Mouse (Mus musculus): ENCODE measurements at regions not wholly inside any gene's neighbourhood (a gene's known extent, or its start where the extent isn't known, plus 50 kb on each side); places are given as distances from the start of the nearest gene placed in this dataset.

DNA sequence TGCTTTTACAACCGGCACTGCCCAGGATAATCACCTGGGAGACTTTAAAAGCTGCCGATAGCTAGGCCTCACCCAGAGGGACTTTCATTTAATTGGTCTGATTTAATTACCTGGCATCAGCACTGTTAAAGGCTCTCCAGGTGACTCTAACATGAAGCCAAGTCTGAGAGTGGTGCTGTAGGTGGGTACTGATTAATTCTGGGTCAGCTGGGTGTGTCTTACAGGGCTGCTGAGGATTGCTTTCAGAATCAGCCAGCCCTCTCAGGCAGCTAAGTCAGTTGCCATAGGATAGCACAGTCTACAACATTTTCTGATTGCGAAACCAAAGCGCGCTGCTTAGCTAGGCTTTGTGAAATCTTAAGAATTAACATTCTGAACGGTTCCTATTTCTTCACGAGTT is 478.9 kb upstream of the Fat1 start:
- no peak overlapping the region for H3ac ChIP-seq (ENCODE audit: control insufficient read depth, insufficient read length)
- TF ChIP-seq CEBPB (IDR thresholded peaks at IDR 0.05; ENCODE audit: insufficient read depth, poor library complexity, severe bottlenecking) = peak; percentile 48; the same call in 1 of the 2 replicates
- TF ChIP-seq SRF (IDR thresholded peaks at IDR 0.05; ENCODE audit: control insufficient read depth, insufficient read length, low read depth) = no peak
- H3K27me3 ChIP-seq (ENCODE audit: control insufficient read depth, insufficient read depth, insufficient read length) = no peaks in the 10 kb centered on the region
- H3K79me2 ChIP-seq (ENCODE audit: control insufficient read depth, insufficient read depth) = no peaks in the 10 kb centered on the region
- H3K4me2 ChIP-seq (ENCODE audit: low read depth) = no peak overlapping the region
- no peak overlapping the region for H3K4me3 ChIP-seq
- no peaks in the 10 kb centered on the region for H3K36me3 ChIP-seq (ENCODE audit: control insufficient read depth, insufficient read depth)

DNA sequence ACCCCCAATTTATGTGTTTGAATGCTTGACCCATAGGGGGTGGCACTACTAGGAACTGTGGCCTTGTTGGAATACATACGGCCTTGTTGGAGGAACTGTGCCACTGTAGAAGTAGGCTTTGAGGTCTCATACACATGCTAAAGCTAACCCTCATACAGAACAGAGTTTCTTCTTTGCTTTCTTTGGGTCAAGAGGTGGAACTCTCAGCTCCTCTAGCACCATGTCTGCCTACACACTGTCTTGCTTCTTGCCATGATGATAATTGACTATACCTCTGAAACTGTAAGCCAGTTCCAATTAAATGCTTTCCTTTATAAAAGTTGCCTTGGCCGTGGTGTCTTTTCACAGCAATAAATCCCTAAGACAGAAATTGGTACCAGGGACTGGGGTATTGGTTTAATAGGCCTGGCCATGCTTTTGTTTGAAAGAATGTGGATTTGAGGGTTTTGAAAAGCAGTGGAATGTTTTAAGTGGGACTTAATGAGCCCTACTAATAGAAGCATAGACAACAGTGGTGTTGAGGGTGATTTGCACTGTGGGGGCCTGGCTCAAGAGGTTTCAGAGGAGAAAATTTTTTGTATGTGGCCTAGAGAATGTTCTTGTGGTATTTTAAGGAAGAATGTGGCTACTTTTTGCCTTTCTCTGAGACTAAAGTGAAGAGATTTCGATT is 468.7 kb upstream of the Fat1 start:
- TF ChIP-seq POLR2AphosphoS2 (IDR thresholded peaks at IDR 0.05; ENCODE audit: insufficient read length, low read depth) = no peak
- no peak for TF ChIP-seq CEBPB (IDR thresholded peaks at IDR 0.05; ENCODE audit: insufficient read depth, poor library complexity, severe bottlenecking)
- no peak for TF ChIP-seq REST (IDR thresholded peaks at IDR 0.05; ENCODE audit: insufficient read depth, insufficient read length)
- no peak for TF ChIP-seq MYOG (IDR thresholded peaks at IDR 0.05; ENCODE audit: control insufficient read depth in 1 of 3, insufficient read depth in 1 of 3, insufficient read length in 2 of 3, low read depth in 2 of 3)
- TF ChIP-seq TCF12 (IDR thresholded peaks at IDR 0.05; ENCODE audit: insufficient read depth, poor library complexity, severe bottlenecking) = no peak
- TF ChIP-seq MAX (IDR thresholded peaks at IDR 0.05; ENCODE audit: low read depth) = no peak
- no peak for TF ChIP-seq SRF (IDR thresholded peaks at IDR 0.05; ENCODE audit: control insufficient read depth, insufficient read length, low read depth)
- no peak for TF ChIP-seq E2F4 (IDR thresholded peaks at IDR 0.05; ENCODE audit: insufficient read depth)
- TF ChIP-seq POLR2A (IDR thresholded peaks at IDR 0.05; ENCODE audit: insufficient read length, low read depth) = no peak
- TF ChIP-seq USF1 (IDR thresholded peaks at IDR 0.05; ENCODE audit: low read depth) = no peak
- no peak for TF ChIP-seq TCF3 (IDR thresholded peaks at IDR 0.05; ENCODE audit: insufficient read length, low read depth)
- no peak for TF ChIP-seq MYOD1 (IDR thresholded peaks at IDR 0.05; ENCODE audit: control insufficient read depth in 1 of 3, insufficient read length in 2 of 3, low read depth in 2 of 3)
- Histone ChIP-seq H3K27me3 (ENCODE audit: control insufficient read depth, insufficient read depth, insufficient read length) (no peaks in the 10 kb centered on the region), H3K36me3 (ENCODE audit: control insufficient read depth, insufficient read depth) (no peaks in the 10 kb centered on the region), H3K4me2 (ENCODE audit: low read depth) (no peak overlapping the region), H3ac (ENCODE audit: control insufficient read depth, insufficient read length) (no peak overlapping the region), H3K79me2 (ENCODE audit: control insufficient read depth, insufficient read depth) (no peaks in the 10 kb centered on the region), H3K4me3 (no peak overlapping the region)

DNA sequence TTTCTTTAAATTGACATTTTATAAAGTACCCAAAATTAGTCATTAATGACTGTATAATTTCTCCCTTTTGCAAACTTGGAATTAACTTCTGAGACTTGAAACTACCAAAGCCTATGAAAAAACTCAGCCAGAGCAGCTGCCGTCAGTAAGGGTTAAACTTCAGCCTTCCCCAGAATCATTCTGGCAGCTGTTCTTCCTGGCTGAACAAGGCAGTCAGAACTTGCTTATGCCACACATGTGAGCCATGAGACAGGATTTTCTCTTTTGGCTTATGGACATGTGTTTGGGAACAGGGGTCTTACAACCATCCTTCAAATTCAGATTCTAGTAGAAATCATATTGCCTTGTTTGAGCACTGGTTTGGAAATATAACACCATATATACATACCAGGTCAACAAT is 422.4 kb upstream of the Fat1 start:
- Histone ChIP-seq H3ac (ENCODE audit: control insufficient read depth, insufficient read length) (no peak overlapping the region), H3K27me3 (ENCODE audit: control insufficient read depth, insufficient read depth, insufficient read length) (no peaks in the 10 kb centered on the region), H3K36me3 (ENCODE audit: control insufficient read depth, insufficient read depth) (no peaks in the 10 kb centered on the region), H3K4me2 (ENCODE audit: low read depth) (no peak overlapping the region), H3K79me2 (ENCODE audit: control insufficient read depth, insufficient read depth) (no peaks in the 10 kb centered on the region), H3K4me3 (no peak overlapping the region)
- peak in 1 of 3 experiments; percentile 13 for TF ChIP-seq MYOD1 (IDR thresholded peaks at IDR 0.05; ENCODE audit: control insufficient read depth in 1 of 3, insufficient read length in 2 of 3, low read depth in 2 of 3)
- no peak for TF ChIP-seq CEBPB (IDR thresholded peaks at IDR 0.05; ENCODE audit: insufficient read depth, poor library complexity, severe bottlenecking)

GRCm38 (mm10) chr8:44525915-44526314 is 409.3 kb upstream of the Fat1 start:
- no peaks in the 10 kb centered on the region for H3K79me2 ChIP-seq (ENCODE audit: control insufficient read depth, insufficient read depth)
- TF ChIP-seq USF1 (IDR thresholded peaks at IDR 0.05; ENCODE audit: low read depth) (no peak), E2F4 (IDR thresholded peaks at IDR 0.05; ENCODE audit: insufficient read depth) (no peak), POLR2AphosphoS2 (IDR thresholded peaks at IDR 0.05; ENCODE audit: insufficient read length, low read depth) (no peak), TCF12 (IDR thresholded peaks at IDR 0.05; ENCODE audit: insufficient read depth, poor library complexity, severe bottlenecking) (no peak), SRF (IDR thresholded peaks at IDR 0.05; ENCODE audit: control insufficient read depth, insufficient read length, low read depth) (no peak), MYOD1 (IDR thresholded peaks at IDR 0.05; ENCODE audit: control insufficient read depth in 1 of 3, insufficient read length in 2 of 3, low read depth in 2 of 3) (no peak), REST (IDR thresholded peaks at IDR 0.05; ENCODE audit: insufficient read depth, insufficient read length) (no peak), TCF3 (IDR thresholded peaks at IDR 0.05; ENCODE audit: insufficient read length, low read depth) (no peak), CEBPB (IDR thresholded peaks at IDR 0.05; ENCODE audit: insufficient read depth, poor library complexity, severe bottlenecking) (no peak), MAX (IDR thresholded peaks at IDR 0.05; ENCODE audit: low read depth) (no peak), MYOG (IDR thresholded peaks at IDR 0.05; ENCODE audit: control insufficient read depth in 1 of 3, insufficient read depth in 1 of 3, insufficient read length in 2 of 3, low read depth in 2 of 3) (no peak), POLR2A (IDR thresholded peaks at IDR 0.05; ENCODE audit: insufficient read length, low read depth) (no peak)
- H3K36me3 ChIP-seq (ENCODE audit: control insufficient read depth, insufficient read depth) = no peaks in the 10 kb centered on the region
- no peak overlapping the region for H3K4me2 ChIP-seq (ENCODE audit: low read depth)
- H3K4me3 ChIP-seq = no peak overlapping the region
- H3ac ChIP-seq (ENCODE audit: control insufficient read depth, insufficient read length) = no peak overlapping the region
- no peaks in the 10 kb centered on the region for H3K27me3 ChIP-seq (ENCODE audit: control insufficient read depth, insufficient read depth, insufficient read length)

GRCm38 (mm10) chr8:44529696-44530095 is 405.6 kb upstream of the Fat1 start:
- Histone ChIP-seq H3K79me2 (ENCODE audit: control insufficient read depth, insufficient read depth) (no peaks in the 10 kb centered on the region), H3K27me3 (ENCODE audit: control insufficient read depth, insufficient read depth, insufficient read length) (no peaks in the 10 kb centered on the region), H3K36me3 (ENCODE audit: control insufficient read depth, insufficient read depth) (no peaks in the 10 kb centered on the region), H3ac (ENCODE audit: control insufficient read depth, insufficient read length) (no peak overlapping the region), H3K4me3 (no peak overlapping the region), H3K4me2 (ENCODE audit: low read depth) (no peak overlapping the region)
- TF ChIP-seq CEBPB (IDR thresholded peaks at IDR 0.05; ENCODE audit: insufficient read depth, poor library complexity, severe bottlenecking) = no peak
- TF ChIP-seq REST (IDR thresholded peaks at IDR 0.05; ENCODE audit: insufficient read depth, insufficient read length) = no peak
- no peak for TF ChIP-seq TCF3 (IDR thresholded peaks at IDR 0.05; ENCODE audit: insufficient read length, low read depth)
- TF ChIP-seq TCF12 (IDR thresholded peaks at IDR 0.05; ENCODE audit: insufficient read depth, poor library complexity, severe bottlenecking) = no peak
- no peak for TF ChIP-seq MYOG (IDR thresholded peaks at IDR 0.05; ENCODE audit: control insufficient read depth in 1 of 3, insufficient read depth in 1 of 3, insufficient read length in 2 of 3, low read depth in 2 of 3)
- TF ChIP-seq MAX (IDR thresholded peaks at IDR 0.05; ENCODE audit: low read depth) = no peak
- no peak for TF ChIP-seq POLR2AphosphoS2 (IDR thresholded peaks at IDR 0.05; ENCODE audit: insufficient read length, low read depth)

Data from myocyte (in vitro differentiated cells).